Mouse (Mus musculus) heart, adult 9 months (tissue): ENCODE data around the gene Atp13a4.

Experiments
- DNase-seq, 2 experiments: peaks; one replicate each; pipeline ENCODE4 v3.0.0; 2022; ENCODE audit warnings: low spot score in 2 of 2

The Atp13a4 gene

GRCm38 (mm10) chr16:29544829-29545228, at the start of gene Atp13a4:
Gene Atp13a4 (minus strand): TSS chr16:29544864.
- DNase-seq = no peak

DNA sequence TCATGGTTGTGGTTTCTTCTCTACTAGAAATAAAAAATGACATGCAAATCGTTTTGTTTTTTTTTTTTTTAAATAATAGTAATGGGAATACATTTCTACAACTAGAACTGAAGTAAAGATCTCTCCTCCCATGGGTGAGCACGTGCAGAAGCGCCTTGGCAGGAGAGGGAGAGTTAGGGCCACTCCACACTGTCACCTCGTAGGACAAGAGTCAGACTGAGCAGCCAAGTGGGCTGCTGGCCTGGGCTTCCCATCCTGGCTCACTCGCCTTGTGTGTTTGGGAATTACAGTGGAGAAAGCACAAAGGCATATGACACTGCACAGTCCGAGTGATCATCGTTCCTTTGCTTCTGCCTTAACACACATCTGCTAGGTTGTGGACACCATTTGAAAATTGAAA, 47.5 kb upstream of the Atp13a4 start:
- DNase-seq = peak in 1 of 2 experiments; percentile 12

DNA sequence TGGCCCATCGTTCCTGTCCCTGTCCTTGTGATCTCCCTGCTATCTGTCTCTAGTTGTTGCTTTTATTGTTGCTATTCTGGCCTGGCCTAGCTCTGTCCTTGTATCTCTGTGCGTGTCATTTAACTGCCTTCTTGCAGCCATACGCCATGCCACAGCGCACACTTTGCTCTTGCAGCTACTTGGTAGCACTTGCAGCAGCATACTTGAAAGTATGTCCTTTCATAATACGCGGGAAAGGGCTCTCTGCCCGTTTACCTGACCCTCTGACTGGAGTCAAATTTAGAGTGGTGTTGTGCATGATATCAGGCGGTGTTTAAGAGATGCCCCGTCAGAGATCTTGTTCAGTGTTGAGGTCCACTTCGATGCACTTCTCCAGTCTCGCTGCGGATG, 35.1 kb upstream of the Atp13a4 start:
- DNase-seq = peak in 1 of 2 experiments; percentile 6

DNA sequence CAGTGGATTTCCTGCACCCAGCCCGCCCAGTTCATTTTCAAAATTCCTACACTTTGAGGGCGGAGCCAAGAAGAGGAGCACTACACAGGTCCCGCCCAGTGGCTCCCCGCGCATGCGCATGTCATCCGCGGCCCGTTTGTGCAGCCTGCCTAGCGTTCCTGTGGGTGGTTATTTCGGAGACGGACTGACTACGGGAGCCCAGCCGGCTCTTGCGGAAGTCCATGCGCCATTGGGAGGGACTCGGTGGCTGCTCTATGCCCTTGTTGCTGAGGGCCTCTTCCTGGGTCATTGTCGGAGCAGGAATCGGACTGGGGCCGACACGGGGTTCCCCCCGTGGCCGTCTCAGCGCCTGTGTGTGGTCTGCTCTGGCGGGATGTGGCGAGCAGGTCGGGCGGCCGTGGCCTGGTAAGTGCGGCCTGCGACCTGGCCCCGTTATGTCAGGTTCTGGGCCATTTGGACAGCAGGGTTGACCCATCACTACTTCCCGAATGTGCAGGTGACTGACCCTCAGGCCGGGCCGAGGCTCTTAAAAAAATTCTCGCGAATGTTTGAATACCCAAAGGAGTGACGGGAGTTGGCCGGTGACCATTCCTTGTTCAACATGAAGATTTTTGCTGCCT, 34.6 kb upstream of the Atp13a4 start, which contains the start of gene Opa1:
Opa1 (plus strand) TSS at position 168 of the 620 bp plus-strand sequence.
- DNase-seq = peak; percentile 92 to 97

DNA sequence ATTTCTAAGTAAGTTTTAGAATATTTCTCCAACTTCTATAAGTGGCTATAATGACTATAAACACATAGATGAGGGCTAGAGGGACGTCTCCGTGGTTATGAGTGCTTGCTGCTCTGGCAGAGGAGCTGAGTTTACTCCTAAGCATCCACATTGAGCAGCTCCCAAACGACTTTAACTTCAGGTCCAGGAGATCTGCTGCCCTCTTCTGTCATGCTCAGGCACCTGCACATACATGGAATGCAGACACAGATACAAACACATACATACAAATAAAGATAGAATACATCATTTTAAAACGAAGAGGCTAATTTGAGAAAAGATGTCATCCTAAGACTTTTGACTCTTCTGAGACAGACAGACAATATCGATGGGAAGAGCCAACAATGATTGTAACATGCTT, 31.0 kb upstream of the Atp13a4 start:
- DNase-seq = no peak

DNA sequence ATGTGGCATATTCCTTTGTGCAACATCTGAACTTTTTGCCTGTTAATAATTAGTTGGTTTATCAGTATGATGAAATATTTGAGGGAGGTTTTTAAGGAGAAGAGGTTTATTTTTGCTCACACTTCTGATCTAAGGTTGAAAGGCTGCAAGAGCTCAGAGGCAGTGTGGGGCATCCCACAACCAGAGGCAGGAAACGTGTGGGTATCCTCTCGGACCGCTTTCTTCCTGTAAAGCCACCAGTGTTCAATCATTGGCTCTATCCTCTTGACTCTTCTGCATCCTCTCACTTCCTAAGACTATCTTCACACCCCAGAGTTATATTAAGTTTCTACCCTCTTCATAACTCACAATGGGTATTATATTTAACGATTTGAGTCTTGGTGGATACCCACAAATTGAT, 29.3 kb upstream of the Atp13a4 start:
- no peak for DNase-seq

DNA sequence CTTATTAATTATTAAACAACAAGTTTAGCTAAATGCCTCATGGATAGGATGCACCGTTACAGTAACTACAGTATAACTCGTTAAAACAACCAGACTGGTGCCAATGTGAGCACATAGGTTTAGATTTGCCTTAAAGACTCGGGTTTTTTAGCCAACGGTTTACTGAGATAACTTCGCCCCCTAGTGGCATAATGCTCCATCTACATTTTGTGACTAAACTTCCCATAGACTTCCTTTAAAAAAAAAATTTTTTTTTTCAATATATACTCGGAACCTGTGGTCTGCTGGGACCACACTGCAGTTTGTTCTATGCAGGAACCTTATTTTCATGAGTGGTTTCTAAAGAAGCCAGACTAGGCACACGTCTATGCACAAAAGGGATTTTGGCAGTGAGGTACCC, 16.2 kb upstream of the Atp13a4 start:
- peak in 1 of 2 experiments; percentile 34 for DNase-seq

GRCm38 (mm10) chr16:29560454-29560853, 15.8 kb upstream of the Atp13a4 start:
- DNase-seq = peak in 1 of 2 experiments; percentile 2

GRCm38 (mm10) chr16:29559667-29560066, 15.0 kb upstream of the Atp13a4 start:
- DNase-seq = no peak

- DNase-seq = no peak
Observed at GRCm38 (mm10) chr16:29541261-29541683, 3.4 kb downstream of the Atp13a4 start.

DNA sequence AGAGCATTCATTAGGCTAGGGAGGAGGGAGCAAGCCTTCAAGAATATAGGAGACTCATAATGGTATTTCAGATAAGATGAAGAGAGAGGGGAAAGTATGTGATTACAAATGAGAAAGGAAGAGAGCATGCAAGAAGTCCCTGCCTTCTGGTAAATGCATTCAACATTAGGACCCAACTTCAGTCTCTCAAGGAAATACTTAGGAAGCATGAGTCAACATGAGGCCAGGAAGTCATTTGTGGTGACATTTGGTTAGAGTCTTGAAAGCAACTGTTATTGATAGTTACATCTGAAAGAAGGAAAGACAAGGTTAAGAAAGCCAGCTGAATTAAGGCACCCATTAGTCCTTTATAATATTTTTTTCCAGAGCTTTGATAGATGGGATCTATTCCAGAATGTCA, 4.8 kb downstream of the Atp13a4 start:
- DNase-seq = no peak

DNA sequence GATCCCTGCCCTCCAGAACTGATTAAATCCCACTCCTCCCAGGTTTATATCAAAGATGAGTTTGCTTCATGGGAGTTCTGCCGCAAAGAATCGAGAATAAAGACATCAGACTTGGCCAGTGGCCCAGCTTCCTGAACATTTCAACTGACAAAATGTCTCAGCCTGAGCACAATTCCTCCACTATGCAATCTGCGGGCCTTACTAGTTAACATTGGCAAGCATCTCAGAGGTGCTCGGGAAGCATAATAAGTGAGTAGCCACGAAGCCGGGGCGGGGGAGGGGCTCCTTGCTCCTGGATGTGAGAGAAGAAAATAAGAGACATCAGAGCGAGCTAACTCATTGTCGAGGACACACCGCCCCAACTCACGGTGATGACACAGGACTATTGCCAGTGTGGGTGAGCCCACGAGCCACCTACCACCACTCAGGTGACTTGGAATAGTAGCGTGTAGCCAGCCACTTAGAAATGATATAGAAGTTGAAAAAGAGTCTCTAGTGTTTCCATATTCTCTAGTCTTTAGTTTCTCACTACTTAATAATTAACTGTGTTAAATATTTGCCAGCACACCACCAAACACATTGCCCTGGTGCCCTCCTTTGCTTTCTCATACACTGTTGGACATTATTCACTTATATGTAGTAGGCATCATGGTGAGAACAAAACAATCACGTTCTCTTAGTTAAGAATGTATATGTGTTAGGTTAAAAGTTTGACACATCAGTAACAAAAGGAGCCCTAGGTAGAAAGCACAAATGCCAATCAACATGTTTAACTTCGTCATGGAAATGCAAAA, 8.1 kb downstream of the Atp13a4 start:
- no peak for DNase-seq

DNA sequence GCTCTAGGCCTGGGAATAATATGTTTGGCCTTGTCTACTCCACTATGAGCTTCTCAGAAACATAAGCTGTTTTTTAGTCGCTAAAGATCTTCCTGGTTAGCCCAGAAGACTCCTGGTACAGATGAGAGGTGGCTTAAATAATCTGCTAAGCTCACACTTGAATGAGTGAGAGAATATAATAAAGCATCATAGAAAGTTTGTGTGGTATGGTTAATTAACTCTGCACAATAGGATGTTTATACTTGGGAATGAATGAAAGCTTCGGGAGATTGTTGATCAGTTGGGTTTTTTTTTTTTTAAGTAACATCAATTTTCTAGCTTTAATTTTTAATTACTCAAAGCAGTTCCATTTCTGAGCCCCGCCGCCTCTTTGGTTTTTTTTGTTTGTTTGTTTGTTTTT, 8.8 kb downstream of the Atp13a4 start:
- DNase-seq = no peak

DNA sequence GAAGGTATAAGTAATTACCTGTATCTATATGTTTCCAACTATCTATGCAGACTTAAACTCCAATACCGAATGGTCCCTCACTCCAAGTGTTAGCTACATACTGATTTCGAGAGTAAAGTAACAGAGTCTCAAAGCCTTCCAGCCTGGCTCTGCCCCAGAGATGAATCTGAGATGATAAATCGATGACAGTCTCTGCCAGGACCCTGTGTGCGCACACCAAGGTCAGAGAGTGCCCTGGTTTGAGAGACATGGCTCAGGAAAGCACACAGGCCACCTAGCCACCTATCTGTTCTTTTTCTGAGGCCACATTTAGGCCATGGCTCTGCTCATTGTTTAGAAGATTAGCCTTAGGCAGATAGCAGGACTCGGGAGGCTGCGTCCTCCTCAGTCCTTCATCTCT, 11.0 kb downstream of the Atp13a4 start:
- DNase-seq = no peak

DNA sequence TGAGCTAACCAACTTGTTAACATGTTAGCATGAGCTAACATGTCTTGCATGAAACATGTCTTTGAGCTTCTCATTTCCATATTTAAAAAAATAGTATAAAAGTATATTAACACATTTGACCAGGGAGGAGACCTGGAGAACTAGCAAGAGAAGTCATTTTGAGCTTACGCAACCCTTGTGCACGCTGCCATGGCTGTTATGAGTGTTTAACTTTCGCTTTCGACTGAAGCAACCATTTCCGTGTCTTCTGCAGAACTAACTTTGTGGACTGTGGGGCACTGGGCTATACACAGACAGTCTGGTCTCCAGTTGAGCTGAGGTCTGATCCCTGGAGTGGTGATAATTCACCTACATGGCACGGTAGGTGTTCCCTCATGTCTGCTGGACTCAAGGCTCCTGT, 17.6 kb downstream of the Atp13a4 start:
- no peak for DNase-seq

DNA sequence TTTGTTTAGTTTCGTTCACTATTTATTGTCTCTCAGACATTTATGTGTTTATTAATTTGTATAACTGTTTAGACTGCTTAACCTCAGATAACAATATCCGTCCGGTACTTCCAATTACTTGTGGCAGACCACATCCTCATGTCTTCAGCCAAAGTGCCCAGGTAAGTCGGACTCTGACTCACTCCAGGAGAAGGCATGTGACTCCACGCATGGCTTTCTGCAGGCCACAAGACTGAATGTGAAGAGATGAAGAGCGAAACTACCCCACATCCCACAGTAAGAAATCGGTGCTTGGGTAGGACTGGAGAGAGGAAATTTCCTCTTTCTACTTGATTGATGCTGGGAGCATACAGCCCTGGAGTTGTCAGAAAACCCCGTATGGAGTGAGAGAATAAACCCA, 18.1 kb downstream of the Atp13a4 start:
- DNase-seq = no peak

DNA sequence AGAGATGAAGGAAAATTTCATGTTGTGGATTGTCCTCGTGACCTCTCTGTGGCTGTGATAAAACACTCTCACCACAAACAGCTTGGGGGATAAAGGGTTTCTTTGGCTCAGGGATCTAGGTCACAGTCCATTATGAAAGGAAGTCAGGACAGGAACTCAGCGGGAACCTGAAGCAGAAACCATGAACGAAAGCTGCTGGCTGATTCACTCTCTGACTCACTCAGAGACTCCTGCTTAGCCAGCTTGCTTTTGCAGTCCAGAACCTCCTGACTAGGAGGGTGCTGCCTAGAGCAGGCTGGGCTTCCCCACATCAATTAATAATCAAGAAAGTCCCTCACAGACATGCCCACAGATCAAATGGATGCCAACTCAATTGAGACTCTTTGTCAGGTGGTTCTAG, 32.2 kb downstream of the Atp13a4 start:
- DNase-seq = no peak

- DNase-seq = no peak
Observed at GRCm38 (mm10) chr16:29510743-29511142, 33.9 kb downstream of the Atp13a4 start.

DNA sequence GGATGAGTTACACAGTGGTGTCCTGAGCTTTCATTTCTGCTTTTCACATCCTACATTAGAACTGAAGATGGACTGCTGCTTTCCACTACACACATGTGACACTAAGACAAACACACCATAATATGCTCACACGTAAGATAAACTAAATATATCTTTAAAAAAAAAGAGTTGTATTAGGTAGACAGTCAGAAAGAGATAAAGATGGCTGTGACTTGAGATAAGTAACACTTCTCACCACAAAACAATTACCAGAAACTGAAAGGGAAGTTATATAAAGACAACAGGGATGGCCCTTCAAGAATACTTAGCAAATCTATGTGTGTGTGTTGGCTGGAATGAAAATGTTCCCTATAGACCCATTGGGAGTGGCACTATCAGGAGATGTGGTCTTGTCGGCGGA, 34.8 kb downstream of the Atp13a4 start:
- no peak for DNase-seq

GRCm38 (mm10) chr16:29504671-29505070, 40.0 kb downstream of the Atp13a4 start:
- DNase-seq = no peak

- no peak for DNase-seq
Observed at GRCm38 (mm10) chr16:29504198-29504597, 40.5 kb downstream of the Atp13a4 start.

GRCm38 (mm10) chr16:29491031-29491430, 53.6 kb downstream of the Atp13a4 start:
- no peak for DNase-seq

DNA sequence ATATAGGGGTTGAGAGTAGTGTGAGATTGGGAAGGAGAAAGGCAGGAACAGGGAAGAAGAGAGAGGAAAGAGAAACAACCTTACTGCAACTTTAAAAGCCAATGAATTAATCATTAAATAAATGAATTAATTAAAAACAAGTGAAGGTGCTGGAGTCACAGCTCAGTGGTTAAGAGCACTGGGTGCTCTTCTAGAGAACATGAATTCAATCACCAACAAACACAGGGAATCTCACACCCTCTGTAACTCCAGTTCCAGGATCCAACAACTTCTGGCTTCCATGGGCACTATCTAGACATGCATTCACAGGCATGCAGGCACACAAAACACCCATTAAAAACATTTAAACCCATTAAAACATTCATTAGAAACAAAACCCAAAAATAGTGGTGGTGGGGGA, 63.2 kb downstream of the Atp13a4 start:
- no peak for DNase-seq
